Mouse (Mus musculus) right cerebral cortex, postnatal 36 days (tissue): ENCODE measurements around the gene Dph3.
"Not testable (repeated sequence)": the region's sequence is repeated elsewhere in the genome, so short reads cannot be mapped to it uniquely, and the experiment has no call there.

Experiments used
- DNase-seq, 2 experiments: peaks; one replicate each; pipeline ENCODE4 v3.0.0; 2022; ENCODE audit warnings: low spot score in 2 of 2, mixed read lengths in 1 of 2

The Dph3 gene

DNA sequence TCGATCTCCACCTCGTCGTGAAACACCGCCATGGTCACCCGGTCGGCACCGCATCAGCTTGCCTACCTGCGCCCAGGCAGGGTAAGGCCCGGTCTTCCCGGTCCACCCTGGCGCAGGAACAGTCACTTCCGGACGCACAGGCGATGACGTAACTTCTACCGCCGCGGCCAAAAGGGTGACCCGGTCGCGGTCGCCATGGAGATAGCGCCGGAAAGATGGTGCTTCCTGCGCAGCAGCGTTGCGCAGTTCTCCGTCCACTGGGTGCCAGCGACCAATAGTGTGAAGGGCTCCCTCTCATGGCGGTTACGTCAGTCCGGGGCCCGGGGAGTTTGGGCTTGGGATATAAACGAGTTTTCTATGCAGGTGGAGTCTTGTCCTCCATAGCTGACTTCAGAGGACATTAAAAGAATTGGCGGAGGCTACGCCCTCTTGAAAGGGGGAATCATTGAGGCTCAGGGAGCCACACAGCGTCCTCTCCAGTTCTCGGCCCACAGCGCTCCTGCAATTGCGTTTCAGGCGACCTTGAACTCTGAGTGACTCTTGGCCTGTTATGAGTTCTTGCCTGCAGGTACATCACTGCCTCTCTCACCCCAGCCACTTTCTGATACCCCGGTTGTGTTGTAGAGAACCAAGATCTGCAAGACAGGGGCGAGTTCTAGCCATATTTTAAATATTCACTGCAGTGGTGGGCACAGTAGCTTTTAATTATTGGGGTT lies at the start of gene Dph3:
TSS of gene Dph3 (minus strand) at position 244 of the 716 bp plus-strand sequence.
- DNase-seq, result peak; percentile 99

- no peak for DNase-seq
These were observed 48.8 kb upstream of the Dph3 start for GRCm38 (mm10) chr14:32134293-32134692.

DNA sequence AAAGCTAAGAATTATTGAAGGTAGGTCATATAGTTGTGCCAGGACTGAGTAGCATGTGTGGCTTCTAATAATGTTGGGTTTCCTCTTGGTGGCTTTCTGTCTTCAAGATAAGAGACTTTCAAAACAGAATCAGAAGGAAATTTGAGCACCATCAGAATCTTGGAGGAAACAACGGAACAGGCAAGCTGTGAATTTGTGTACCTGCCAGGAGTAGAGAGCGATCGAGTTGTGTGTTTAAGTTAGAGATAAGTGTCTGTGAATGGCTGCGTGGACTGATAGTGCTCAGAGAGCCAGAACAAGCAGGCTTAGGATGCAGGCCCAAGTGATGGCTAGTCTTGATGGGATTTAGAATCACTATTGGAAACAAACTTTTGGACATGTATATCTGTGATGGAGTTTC lies 46.3 kb upstream of the Dph3 start:
- no peak for DNase-seq

DNA sequence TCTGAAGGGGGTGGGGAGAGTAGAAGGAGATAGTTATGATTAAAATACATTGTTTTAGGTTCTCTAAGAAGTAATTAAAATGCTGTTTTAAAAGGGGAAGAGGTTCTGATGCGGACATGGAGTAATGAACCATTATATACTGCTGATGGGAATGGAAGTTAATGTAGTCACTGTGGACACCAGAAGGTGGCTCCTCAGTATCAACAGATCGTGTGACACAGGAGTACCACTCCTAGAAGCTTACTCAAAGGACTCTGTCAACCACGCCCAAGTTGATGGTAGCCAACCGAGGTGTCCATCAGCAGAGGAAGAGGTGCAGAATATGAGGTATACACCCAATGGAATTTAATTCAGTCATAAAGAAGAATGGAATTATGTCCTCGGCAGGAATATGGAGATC lies 42.9 kb upstream of the Dph3 start:
- no peak for DNase-seq

DNA sequence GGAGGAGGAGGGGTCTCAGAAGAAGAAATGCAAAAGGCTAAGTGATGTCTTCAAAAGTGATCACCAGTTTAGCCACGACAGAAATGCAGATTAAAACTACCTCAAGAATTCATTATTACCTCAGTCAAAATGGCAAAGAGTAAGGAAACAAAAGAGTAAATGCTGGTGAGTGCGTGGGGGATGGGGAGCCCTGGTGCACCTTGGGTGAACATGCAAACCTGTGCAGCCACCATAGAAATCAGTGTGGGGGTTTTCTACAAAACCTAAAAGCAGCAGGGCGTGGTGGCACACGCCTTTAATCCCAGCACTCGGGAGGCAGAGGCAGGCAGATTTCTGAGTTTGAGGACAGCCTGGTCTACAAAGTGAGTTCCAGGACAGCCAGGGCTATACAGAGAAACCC lies 39.7 kb upstream of the Dph3 start:
- DNase-seq, result not testable (repeated sequence)

DNA sequence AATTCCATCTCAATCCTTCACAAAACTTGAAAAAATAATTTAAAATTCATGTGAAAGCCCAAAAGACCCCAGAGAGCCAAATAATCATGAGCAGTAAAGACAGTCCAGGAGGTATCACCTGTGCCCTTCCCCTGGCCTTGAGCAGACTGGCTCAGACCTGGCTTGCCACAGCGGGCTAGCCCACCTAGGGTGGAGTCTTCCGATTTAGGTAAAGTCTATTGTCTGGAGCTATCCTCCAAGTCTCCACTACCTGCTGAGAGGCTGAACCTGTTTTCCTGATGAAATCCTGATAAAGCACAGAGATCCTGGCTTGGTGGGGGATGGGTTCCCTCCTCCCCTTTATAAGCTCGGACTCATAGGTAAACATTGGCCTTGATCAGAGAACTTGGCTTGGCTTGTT lies 38.7 kb upstream of the Dph3 start:
- no peak for DNase-seq

DNA sequence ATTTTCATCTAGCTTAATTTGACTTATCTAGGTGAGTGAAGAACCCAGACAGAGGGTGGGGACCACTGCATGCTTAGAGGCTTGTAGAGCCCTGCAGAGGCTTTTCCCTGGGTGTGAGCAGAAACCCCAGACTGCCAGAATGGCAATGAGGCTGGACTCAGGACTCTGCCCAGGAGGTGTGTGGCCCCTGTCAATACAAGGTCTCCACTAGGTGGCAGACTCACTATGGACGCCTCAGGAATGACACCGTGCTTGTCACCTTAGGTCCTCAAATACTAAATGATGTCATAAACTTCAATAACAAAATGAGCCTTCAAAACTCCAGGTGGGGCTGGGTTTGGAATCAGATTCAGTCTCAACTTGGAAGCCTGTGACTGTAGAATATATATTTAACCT lies 36.4 kb upstream of the Dph3 start:
- no peak for DNase-seq

- no peak for DNase-seq
These were observed 35.7 kb upstream of the Dph3 start for GRCm38 (mm10) chr14:32120940-32121919.

GRCm38 (mm10) chr14:32112124-32112523 lies 26.6 kb upstream of the Dph3 start:
- not testable (repeated sequence) for DNase-seq

DNA sequence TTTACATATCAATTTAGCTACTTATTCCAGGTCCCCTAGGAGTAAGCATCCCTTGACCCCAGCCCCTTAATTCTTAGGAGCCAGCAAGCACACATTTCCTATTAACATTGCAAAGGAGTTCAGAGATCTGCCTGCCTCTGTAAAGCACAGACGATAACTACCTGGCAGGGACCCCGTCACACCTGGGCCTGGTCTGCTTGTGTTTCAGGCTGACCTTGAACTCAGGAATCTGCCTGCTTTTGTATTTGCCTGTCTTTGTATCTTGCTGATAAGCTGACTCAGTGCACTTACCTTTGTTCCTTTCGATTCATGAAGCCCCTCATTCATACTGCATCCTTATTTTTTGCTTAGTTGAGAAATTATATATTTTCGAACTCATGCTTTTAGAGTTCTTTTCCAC lies 21.4 kb upstream of the Dph3 start:
- no peak for DNase-seq

GRCm38 (mm10) chr14:32105663-32106062 lies 20.1 kb upstream of the Dph3 start:
- no peak for DNase-seq

GRCm38 (mm10) chr14:32103556-32103955 lies 18.0 kb upstream of the Dph3 start:
- DNase-seq, result no peak

DNA sequence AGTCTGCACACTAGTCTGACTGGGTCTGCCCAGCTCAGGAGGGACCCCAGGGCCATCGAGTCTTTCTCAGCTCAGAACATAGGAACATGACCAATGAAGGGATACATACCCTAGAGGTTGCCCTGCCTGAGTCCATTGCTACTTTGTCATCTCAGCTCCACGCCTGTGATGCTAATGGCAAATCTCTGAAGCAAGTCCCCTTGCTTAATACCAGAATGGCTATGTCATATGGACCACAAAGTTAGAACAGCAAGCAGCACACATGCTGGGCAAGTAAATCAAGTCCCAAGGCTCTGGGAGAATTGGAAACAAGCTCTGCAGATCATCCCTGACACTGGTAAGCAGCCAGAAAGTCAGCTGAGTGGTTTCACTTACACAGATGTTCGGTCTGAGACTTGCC lies 13.4 kb upstream of the Dph3 start:
- DNase-seq, result no peak

DNA sequence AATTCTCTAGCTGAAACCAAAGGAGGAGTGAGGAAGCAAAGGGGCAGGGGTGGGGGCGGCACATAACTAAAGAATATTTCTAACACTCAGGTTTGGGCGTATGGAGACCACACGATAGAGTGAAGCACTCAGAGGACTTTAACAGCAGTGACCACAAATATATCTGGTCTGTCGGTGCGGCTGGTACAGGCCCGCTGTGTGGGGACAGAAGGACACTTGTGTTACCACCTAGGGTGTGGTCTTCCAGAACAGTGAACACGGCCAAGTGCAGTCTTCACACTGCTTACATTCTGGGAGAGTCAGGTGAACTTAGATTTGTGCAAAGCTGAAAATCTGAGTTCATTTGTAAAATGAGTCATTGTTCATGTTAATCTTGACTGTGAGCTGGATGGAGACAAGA lies 12.2 kb upstream of the Dph3 start:
- no peak for DNase-seq

- no peak for DNase-seq
These were observed 11.2 kb upstream of the Dph3 start for GRCm38 (mm10) chr14:32096740-32097139.

- DNase-seq, result no peak
These were observed 10.1 kb upstream of the Dph3 start for GRCm38 (mm10) chr14:32095646-32096045.

DNA sequence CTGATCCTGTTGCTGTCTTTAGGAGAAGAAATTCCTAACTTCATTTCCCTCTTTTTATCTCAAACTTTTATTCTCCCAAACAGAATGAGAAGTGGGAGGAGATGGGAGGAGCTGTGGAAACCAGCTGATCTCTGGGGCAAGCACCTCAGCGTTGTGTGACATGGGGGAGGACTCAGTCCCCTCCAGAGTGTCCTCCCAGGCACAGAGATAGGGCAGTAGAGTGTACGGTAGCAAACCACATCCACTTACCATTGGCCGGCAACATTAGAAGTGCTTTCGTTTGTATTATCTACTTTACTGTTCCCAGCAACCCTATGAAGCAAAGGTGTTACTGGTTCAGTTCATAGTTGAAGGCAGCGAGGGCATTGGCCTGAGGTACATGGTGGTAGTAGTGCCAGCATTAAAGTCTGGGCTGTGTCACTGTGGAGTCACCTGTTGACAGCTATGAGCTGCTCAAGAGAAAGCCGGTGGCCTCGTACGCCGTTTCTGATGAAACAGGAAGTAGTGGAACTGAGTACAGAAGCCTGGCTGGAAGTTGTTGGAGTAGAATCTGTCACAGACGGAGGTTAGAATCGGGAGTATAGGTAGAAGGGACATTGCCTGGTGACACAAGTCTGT lies 8.1 kb upstream of the Dph3 start:
- no peak for DNase-seq

DNA sequence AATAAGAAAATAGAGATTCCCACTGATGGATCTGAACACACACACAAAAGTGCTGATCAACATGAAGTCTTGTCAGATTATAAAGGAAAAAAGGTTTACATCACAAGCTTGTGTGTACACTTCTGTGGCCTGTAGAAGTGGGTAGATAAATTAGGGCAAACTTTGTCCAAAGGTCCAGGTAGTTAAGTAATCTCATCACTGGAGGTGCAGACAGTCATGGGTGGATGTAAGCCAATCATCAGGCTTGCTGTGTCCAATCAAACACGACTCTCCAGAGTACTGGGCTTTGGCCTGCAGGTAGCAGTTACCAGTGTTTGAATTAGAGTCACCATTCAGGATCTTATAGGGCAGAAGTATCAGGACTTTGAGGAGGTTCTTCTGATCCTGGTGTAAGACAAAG lies 7.5 kb upstream of the Dph3 start:
- DNase-seq, result no peak

GRCm38 (mm10) chr14:32091704-32092103 lies 6.2 kb upstream of the Dph3 start:
- no peak for DNase-seq

DNA sequence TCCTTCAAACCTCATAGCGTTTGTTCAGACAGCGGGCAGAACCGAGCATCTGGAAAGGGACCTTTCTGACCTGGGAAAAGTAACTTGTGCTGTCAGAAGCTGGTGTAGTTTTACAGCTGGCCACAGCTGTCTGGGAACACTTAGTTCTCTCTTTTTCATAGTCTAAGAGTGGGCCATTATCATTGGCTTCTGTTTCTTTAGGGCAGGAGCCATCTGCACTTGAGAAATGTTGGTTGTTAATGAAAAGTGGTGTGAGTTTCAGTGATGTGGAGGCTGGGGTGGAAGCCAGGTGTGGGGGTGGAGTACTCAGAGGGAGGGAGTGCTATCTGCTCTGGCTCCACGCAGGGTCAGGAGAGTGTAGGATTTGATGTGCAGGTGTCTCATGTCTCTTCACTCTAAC lies 5.6 kb upstream of the Dph3 start:
- DNase-seq, result no peak

GRCm38 (mm10) chr14:32087584-32088248 lies 2.2 kb upstream of the Dph3 start:
- not testable (repeated sequence) for DNase-seq

GRCm38 (mm10) chr14:32086226-32086625 lies 697 bp upstream of the Dph3 start:
- no peak for DNase-seq
